13 mouse cellular contexts compared by ENCODE assay signal in genomic region chr11:87309329-87310074, GRCm38 (mm10). TPM values are rescaled to one million over a fixed set of nuclear protein-coding genes. Genes with fewer than 3 reads are reported as not detected.
DNase-seq lines count a peak whose midpoint lies in the region; ATAC-seq lines count a peak whose summit lies in the region.
"Had no signal": no experiment of that assay in that cellular context is flagged by ENCODE, and none has a peak within 500 bp of the region (broad histone marks: within the 10 kb centered on the region; RNA-seq: fewer than 3 reads in every experiment).

No protein-coding gene starts in this region.

- H3K4me2 ChIP-seq in heart, embryonic 12.5 days = peak overlapping the region; percentile 41
- H3K4me2 ChIP-seq: forebrain, embryonic 13.5 days; hindbrain, embryonic 14.5 days; neural tube, embryonic 13.5 days had no signal

- H3K27ac ChIP-seq in heart, embryonic 12.5 days (ENCODE audit: poor library complexity, severe bottlenecking) = peak overlapping the region; percentile 89
- H3K27ac ChIP-seq: forebrain, embryonic 13.5 days; hindbrain, embryonic 14.5 days; neural tube, embryonic 13.5 days had no signal

- peak overlapping the region; percentile 15; the same call in 1 of the 2 replicates for H3K9ac ChIP-seq in heart, embryonic 12.5 days
- H3K9ac ChIP-seq: forebrain, embryonic 13.5 days; hindbrain, embryonic 14.5 days; neural tube, embryonic 13.5 days had no signal

- 26% methylated on average over 8 of the region's 8 CpGs for WGBS in heart, embryonic 12.5 days

- ATAC-seq in heart, embryonic 12.5 days (ENCODE audit: insufficient number of reproducible peaks, low FRiP score) = peak; percentile 59; the same call in 1 of the 2 replicates
- ATAC-seq in monocyte, adult 5-6 weeks (replicated peaks; ENCODE audit: insufficient number of reproducible peaks, low FRiP score, low TSS enrichment, poor library complexity, severe bottlenecking) = no peak
- ATAC-seq: forebrain, embryonic 13.5 days had no signal

- no peaks in the 10 kb centered on the region for H3K9me3 ChIP-seq in heart, embryonic 12.5 days (replicated peaks)
- H3K9me3 ChIP-seq: forebrain, embryonic 13.5 days; neural tube, embryonic 13.5 days had no signal

- no peak for DNase-seq in heart, adult 18-20 months
- peak; percentile 60 for DNase-seq in 3134 (ENCODE audit: extremely low read depth, insufficient read length, low spot score)
- peak; percentile 21 for DNase-seq in Muller cell, postnatal 12 days (ENCODE audit: inconsistent ontology term)
- DNase-seq in heart, postnatal 4 days = peak; percentile 14
- no peak for DNase-seq in urinary bladder, postnatal 25 days (ENCODE audit: low spot score)
- DNase-seq in cerebellum, postnatal 25 days = no peak
- DNase-seq: kidney, postnatal 10 days; spleen, adult 18-20 months had no signal

- H3K4me3 ChIP-seq in heart, embryonic 12.5 days = no peak overlapping the region
- H3K4me3 ChIP-seq: forebrain, embryonic 13.5 days; neural tube, embryonic 13.5 days had no signal

- no peaks in the 10 kb centered on the region for H3K36me3 ChIP-seq in heart, embryonic 12.5 days
- H3K36me3 ChIP-seq: neural tube, embryonic 13.5 days had no signal

- H3K27me3 ChIP-seq in heart, embryonic 12.5 days (replicated peaks) = no peaks in the 10 kb centered on the region
- H3K27me3 ChIP-seq: forebrain, embryonic 13.5 days; neural tube, embryonic 13.5 days had no signal

- H3K4me1 ChIP-seq in heart, embryonic 12.5 days (replicated peaks) = peaks cover 19% of the 10 kb centered on the region
- H3K4me1 ChIP-seq: forebrain, embryonic 13.5 days; neural tube, embryonic 13.5 days had no signal

RNA-seq across cellular contexts. Expression of gene Ppm1e, which starts 49.3 kb away (rescaled TPM):
- polyA plus RNA-seq in heart, embryonic 12.5 days (2016; fragmentation: Nextera tagmentation; extraction: Ambion mirVana) = 3.8 and 5.4 TPM in 2 replicates
- 1 to 10 TPM; 4.0 to 6.7 TPM for total RNA-seq in heart, adult 18-20 months (2021)
- 10 to 100 TPM; 18.1 to 18.7 TPM for total RNA-seq in heart, postnatal 4 days (2021)
- 1.1 to 8.2 TPM (median 1.6 TPM) in 3 replicates for total RNA-seq in monocyte, adult 5-6 weeks (2017)

Comparison
In these comparisons a context has a peak if more than half of its experiments do, and no peak if none do; other contexts are left out.
1. DNase-seq: peak in 3134 (single experiment), Muller cell, postnatal 12 days (single experiment) and heart, postnatal 4 days (single experiment); none in heart, adult 18-20 months (0 of 2), urinary bladder, postnatal 25 days (single experiment) and cerebellum, postnatal 25 days (0 of 2).